8 mouse cellular contexts compared by ENCODE assay signal in the genomic region with DNA sequence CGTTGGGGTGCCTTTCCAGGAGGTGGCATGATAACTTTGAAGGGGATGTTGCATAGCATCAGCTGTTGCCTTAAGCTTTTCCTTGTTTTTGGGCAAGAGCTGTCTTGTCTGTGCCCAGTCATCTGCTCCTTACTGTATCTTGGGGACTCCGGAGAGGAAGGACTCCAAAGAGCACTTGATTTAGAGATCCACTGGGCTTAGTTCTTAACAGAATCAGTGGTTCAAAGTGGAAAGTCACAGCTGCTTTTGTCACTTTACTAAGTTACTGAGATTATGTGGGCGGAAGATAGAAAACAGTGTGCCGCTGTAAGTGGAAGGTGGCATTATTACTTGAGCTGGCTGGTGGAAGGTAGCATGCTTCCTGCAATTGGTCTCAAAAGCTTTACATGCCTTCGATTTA. TPM values are rescaled to one million over a fixed set of nuclear protein-coding genes. Genes with fewer than 3 reads are reported as not detected.
A peak's percentile ranks its signal among the peaks of the same experiment; 100 is the strongest.
DNase-seq lines count a peak whose midpoint lies in the region; ATAC-seq and TF ChIP-seq lines count a peak whose summit lies in the region.

No protein-coding gene starts in this region.

- peaks cover 5 to 6% of the 10 kb centered on the region in 2 experiments for H3K4me1 ChIP-seq in ES-E14 (ENCODE audit: control insufficient read depth in 2 of 2, insufficient read depth in 2 of 2, low read length in 2 of 2, poor library complexity in 1 of 2)
- H3K4me1 ChIP-seq in hindbrain, embryonic 12.5 days: peaks cover 13% of the 10 kb centered on the region
- peaks cover 26% of the 10 kb centered on the region for H3K4me1 ChIP-seq in midbrain, embryonic 13.5 days (replicated peaks)

- H3K27ac ChIP-seq in ES-E14 (ENCODE audit: insufficient read depth, low read depth, low read length, poor library complexity, severe bottlenecking): peak overlapping the region; percentile 22; the same call in 1 of the 2 replicates
- H3K27ac ChIP-seq in hindbrain, embryonic 12.5 days: no peak overlapping the region
- no peak overlapping the region; the same call in 1 of the 2 replicates for H3K27ac ChIP-seq in midbrain, embryonic 13.5 days

- in situ Hi-C loops in ES-E14 (cut with MboI; ENCODE audit: low sequenced_read_pairs in 2 of 2, unreplicated experiment in 2 of 2): no loop called here

- peak; percentile 25 for DNase-seq in kidney, adult 9 months
- DNase-seq in kidney, postnatal 14 days: no peak
- no peak for DNase-seq in ES-E14 (ENCODE audit: low read depth, low spot score)
- DNase-seq in embryo, embryonic 10.5 days (ENCODE audit: low spot score): no peak
- DNase-seq in cerebellum, adult 18-20 months: no peak
- DNase-seq in ovary, postnatal 14 days (ENCODE audit: low spot score): no peak

- no peaks in the 10 kb centered on the region for H3K27me3 ChIP-seq in hindbrain, embryonic 12.5 days
- no peaks in the 10 kb centered on the region for H3K27me3 ChIP-seq in midbrain, embryonic 13.5 days

- H3K9ac ChIP-seq in ES-E14 (ENCODE audit: insufficient read depth, low read depth, low read length, poor library complexity, severe bottlenecking): peak overlapping the region; percentile 75; the same call in 1 of the 2 replicates
- peak overlapping the region; percentile 77 for H3K9ac ChIP-seq in hindbrain, embryonic 12.5 days
- peak overlapping the region; percentile 82; the same call in 1 of the 2 replicates for H3K9ac ChIP-seq in midbrain, embryonic 13.5 days (replicated peaks)

- 70% methylated on average over 5 of the region's 5 CpGs for WGBS in hindbrain, embryonic 12.5 days
- 63% methylated on average over 5 of the region's 5 CpGs for WGBS in midbrain, embryonic 13.5 days

- H3K4me2 ChIP-seq in hindbrain, embryonic 12.5 days (replicated peaks): peak overlapping the region; percentile 93
- peak overlapping the region; percentile 85 for H3K4me2 ChIP-seq in midbrain, embryonic 13.5 days (replicated peaks)

- peak overlapping the region; percentile 89 to 94 for H3K4me3 ChIP-seq in ES-E14 (ENCODE audit: insufficient read depth in 1 of 2, low read depth in 1 of 2, low read length in 2 of 2, poor library complexity in 1 of 2, severe bottlenecking in 1 of 2)
- H3K4me3 ChIP-seq in hindbrain, embryonic 12.5 days: peak overlapping the region; percentile 74
- H3K4me3 ChIP-seq in midbrain, embryonic 13.5 days (replicated peaks): peak overlapping the region; percentile 80

- peaks cover 6% of the 10 kb centered on the region for H3K36me3 ChIP-seq in ES-E14 (ENCODE audit: control insufficient read depth, insufficient read depth, low read length, poor library complexity, severe bottlenecking)
- H3K36me3 ChIP-seq in hindbrain, embryonic 12.5 days: no peaks in the 10 kb centered on the region
- 0 out of 2 replicates have a peak, but pooled peaks cover 2% of the 10 kb centered on the region for H3K36me3 ChIP-seq in midbrain, embryonic 13.5 days

- no peaks in the 10 kb centered on the region for H3K9me3 ChIP-seq in ES-E14 (ENCODE audit: control insufficient read depth, insufficient read depth, low read depth, low read length)
- H3K9me3 ChIP-seq in hindbrain, embryonic 12.5 days (replicated peaks): no peaks in the 10 kb centered on the region
- no peaks in the 10 kb centered on the region for H3K9me3 ChIP-seq in midbrain, embryonic 13.5 days

- no peak for ATAC-seq in hindbrain, embryonic 12.5 days (ENCODE audit: low FRiP score)
- ATAC-seq in midbrain, embryonic 13.5 days: no peak

TF ChIP-seq in ES-E14, 5 proteins besides CTCF, POLR2A, EP300 and RAD21:
- TF ChIP-seq ZC3H11A (IDR thresholded peaks at IDR 0.05; ENCODE audit: borderline replicate concordance, low read depth, low read length) (no peak), ZNF384 (IDR thresholded peaks at IDR 0.05; ENCODE audit: low read depth, low read length) (no peak), HCFC1 (IDR thresholded peaks at IDR 0.05; ENCODE audit: borderline replicate concordance, insufficient read depth, low read length) (no peak), MAFK (IDR thresholded peaks at IDR 0.05; ENCODE audit: insufficient read depth, low read depth, low read length) (no peak), CHD2 (IDR thresholded peaks at IDR 0.05; ENCODE audit: low read depth, low read length) (no peak)

RNA-seq across cellular contexts. Expression of gene Jarid2, which starts 5.2 kb away (rescaled TPM):
- total RNA-seq in ES-E14 (2012; rRNA removed): 190 and 195 TPM in 2 replicates
- polyA plus RNA-seq in hindbrain, embryonic 12.5 days (2016; fragmentation: Nextera tagmentation; extraction: Ambion mirVana): 84.6 and 92.4 TPM in 2 replicates
- polyA plus RNA-seq in midbrain, embryonic 13.5 days (2015; fragmentation: Nextera tagmentation; extraction: Ambion mirVana): 53.7 and 54.5 TPM in 2 replicates
